Mouse (Mus musculus) C3H10T1/2 (cell line): Measurements from ENCODE around the gene Zfyve26. TPM values are rescaled to one million over a fixed set of nuclear protein-coding genes. Genes with fewer than 3 reads are reported as not detected.

Experiments
- polyA plus RNA-seq, 2 experiments: library from polyadenylated mRNA; unstranded; fragments of >200 nt; fragmentation: generic; extraction: Trizol; gene quantifications; one replicate each; pipeline ENCODE4 v1.2.1; 2012; ENCODE audit warnings: missing spikeins in 2 of 2

Gene Zfyve26
- polyA plus RNA-seq: 10 to 100 TPM in 1 of 2 experiments, 1 to 10 TPM in 1; 3.4 to 13.5 TPM

GRCm38 (mm10) chr12:79296126-79296816 lies at the start of gene Zfyve26:
TSS of gene Zfyve26 (minus strand) at chr12:79296304.

DNA sequence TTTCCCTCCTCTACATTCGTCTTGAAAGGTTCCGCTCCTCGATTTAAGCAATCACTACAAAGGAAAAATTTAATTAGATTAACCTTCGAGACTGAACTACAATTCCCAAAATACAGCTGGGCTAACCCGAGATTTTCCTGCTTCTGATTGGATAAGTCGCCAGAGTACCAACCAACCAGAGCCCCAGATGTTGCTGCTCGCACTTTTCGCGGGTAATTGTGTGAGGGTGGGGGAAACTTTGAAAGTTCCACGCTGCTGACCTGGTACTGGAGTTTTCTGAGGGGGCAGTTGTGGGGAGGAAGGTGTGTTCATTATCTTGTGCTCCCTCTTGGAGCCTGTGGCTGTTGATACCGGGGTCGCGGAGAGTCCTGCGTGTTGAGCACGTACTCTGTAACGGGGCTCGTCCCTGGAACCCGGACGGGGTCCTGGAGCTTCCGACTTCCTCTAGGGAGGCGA lies 1.0 kb upstream of the Zfyve26 start, which contains the start of gene Rad51b:
Rad51b (plus strand) TSS at position 162 of the 456 bp plus-strand sequence.

GRCm38 (mm10) chr12:79208703-79209464 lies 87.2 kb downstream of the Zfyve26 start, which contains the start of gene Rdh12:
TSS of gene Rdh12 (plus strand) at chr12:79208914.

DNA sequence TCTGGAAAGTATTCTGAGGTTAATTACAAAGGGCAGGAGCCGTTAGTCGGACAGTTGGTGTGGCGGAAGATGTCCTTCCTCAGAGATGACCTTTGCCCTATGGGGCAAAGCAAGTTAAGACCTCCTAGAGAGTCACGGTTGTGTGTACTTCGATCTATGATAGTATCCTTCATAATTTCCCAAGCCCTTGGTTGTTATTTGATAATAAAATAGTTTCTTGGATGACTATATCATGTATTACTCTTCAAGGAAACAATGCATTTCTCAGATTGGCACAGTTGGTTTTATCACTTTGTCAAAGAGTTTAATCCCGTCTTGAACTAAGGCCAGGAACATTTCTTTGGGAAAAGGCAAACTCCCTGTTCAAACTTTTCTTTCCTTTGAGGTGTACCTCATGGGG lies 103.9 kb downstream of the Zfyve26 start, which contains the start of gene Rdh11:
Rdh11 (minus strand) TSS at position 101 of the 400 bp plus-strand sequence.

Other genes starting within 250 kb of the Zfyve26 start
- gene Pigh, start 206.7 kb downstream of the Zfyve26 start, polyA plus RNA-seq: 1 to 10 TPM in 1 of 2 experiments, under 1 TPM in 1; 0.34 to 5.4 TPM
- gene Arg2, start 165.5 kb downstream of the Zfyve26 start, polyA plus RNA-seq: under 1 TPM; 0.04 to 0.07 TPM
- gene Vti1b, start 123.6 kb downstream of the Zfyve26 start, polyA plus RNA-seq: 10 to 100 TPM; 16.7 to 73.9 TPM
- gene Rdh11, start 104.0 kb downstream of the Zfyve26 start, polyA plus RNA-seq: 10 to 100 TPM in 1 of 2 experiments, 1 to 10 TPM in 1; 9.9 to 19.2 TPM
- 1 to 10 TPM in 1 of 2 experiments, under 1 TPM in 1; 0.55 to 2.1 TPM for gene Rdh12, start 87.4 kb downstream of the Zfyve26 start, polyA plus RNA-seq
- gene Rad51b, start 978 bp upstream of the Zfyve26 start, polyA plus RNA-seq: 1 to 10 TPM; 1.2 to 5.1 TPM